Mouse (Mus musculus) spleen, embryonic (tissue): ENCODE results near the gene Lgi4.

ENCODE experiments used
- CTCF ChIA-PET: fragments of 350-600 bp; sonication (Branson Sonifier 250); formaldehyde crosslinking; loops from one replicate; lab custom pipeline; 2022; lab: Charles Lee

Lgi4 gene

GRCm38 (mm10) chr7:31059108-31059507, at the start of gene Lgi4:
TSS of gene Lgi4 (plus strand) at chr7:31059342.
- CTCF ChIA-PET, result interaction anchor here (0.7 to 1.2 kb wide), 3 partner anchors 38 to 936 kb away, joined by 4 to 6 read pairs (median 5); no protein-coding TSS in a partner anchor

DNA sequence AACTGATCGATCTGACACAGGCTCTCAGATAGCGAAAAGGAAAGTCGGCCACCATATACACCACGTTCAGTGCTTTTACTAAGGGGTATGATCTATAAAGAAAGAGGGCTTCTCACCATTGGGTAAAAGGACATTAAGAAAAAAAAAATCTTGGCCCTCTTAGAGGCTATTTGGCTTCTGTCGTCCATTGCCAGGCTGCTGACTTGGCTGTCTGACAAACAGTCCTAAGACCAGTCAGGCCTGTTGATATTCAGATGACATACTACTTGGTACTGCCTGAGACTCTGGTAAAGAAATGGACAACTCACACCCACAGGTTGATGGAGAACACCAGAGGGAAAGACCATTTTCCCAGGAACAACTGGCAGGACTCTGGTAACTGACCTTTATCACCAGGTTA, 46.2 kb upstream of the Lgi4 start:
- CTCF ChIA-PET, result no interaction called here

DNA sequence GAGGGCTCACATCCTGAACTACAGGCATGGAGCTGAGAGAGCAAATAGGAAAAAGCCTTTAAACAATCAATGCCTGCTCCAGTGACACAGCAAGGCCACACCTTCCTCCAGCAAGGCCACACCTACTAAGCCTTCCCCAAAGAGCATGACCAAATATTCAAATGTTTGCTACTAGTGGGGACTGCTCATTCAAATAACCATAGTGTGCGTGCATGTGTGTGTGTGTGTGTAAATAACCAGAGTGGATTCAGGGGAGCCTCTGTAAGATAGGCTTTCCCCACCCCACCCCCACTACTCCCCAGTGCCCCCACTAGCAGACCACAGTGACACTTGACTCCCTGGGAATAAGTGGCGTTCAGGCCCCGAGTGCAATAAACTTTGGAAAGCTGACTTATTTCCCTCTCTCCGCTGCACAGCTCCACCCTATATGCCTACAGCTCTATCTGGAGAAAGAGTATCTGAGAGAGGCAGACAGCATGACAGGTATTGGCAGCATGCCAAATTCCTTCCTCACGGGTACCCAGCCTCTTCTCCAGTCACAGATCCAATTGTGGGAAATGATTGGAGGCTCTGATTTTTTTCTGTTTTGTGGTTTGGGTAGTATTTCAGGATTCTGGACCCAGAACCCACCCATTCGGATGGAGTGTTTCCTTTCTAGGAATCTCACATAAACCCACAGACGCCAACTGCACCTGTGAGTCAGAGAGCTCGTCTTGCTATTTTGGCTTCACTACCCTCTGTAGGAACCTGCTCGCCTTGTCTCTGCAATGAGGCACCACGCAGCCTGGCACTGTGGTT, 41.8 kb upstream of the Lgi4 start:
- CTCF ChIA-PET, result interaction anchor here (0.6 kb wide), 1 partner anchor 25 kb away, joined by 8 read pairs; no protein-coding TSS in a partner anchor

- CTCF ChIA-PET, result no interaction called here
Measured at GRCm38 (mm10) chr7:31028609-31029008, 30.5 kb upstream of the Lgi4 start.

- CTCF ChIA-PET, result no interaction called here
Measured at GRCm38 (mm10) chr7:31030717-31031116, 28.4 kb upstream of the Lgi4 start.

- CTCF ChIA-PET, result interaction anchor here (0.5 to 0.6 kb wide), 2 partner anchors 46 to 400 kb away, joined by 6 to 10 read pairs; no protein-coding TSS in a partner anchor
Measured at GRCm38 (mm10) chr7:31031731-31032130, 27.4 kb upstream of the Lgi4 start.

DNA sequence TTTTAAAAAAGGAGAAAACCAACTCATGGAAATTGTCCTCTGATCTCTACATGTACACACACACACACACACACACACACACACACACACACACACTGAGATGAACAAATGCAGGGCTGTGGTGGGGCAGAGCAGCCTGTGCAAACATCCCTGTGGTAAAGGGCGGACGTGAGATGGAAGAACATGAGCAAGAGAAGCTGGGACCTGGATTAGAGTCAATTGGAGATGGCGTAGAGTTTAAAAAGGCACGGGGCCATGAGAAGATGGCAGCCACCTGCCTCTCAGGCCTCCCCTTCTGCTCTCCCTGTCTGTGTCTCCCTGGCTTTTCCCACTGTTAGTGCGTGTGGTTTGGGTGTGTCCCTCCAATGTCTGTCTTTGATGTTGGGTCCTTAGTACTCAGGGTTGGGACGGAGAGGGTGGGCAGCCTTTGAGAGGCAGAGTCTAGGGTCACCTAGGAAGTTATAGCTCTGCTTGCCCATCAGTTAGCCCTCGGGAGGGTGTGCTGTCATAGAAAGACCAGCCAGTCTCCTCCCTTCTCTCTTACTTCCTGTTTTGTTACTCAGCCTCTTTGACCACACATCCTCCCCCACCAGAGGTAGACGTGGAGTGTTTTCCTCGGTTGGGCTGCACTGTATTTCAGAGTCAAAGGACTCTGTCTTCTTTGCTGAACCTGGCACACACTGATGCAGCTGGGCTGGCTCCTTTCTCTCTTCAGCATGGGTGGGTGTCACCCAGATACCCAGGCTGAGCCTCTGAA, 25.6 kb upstream of the Lgi4 start:
- CTCF ChIA-PET, result interaction anchor here (0.7 kb wide), 1 partner anchor 33 kb away, joined by 10 read pairs; no protein-coding TSS in a partner anchor

- CTCF ChIA-PET, result interaction anchor here (0.7 kb wide), 1 partner anchor 980 kb away, joined by 6 read pairs; no protein-coding TSS in a partner anchor
Measured at GRCm38 (mm10) chr7:31034789-31035188, 24.4 kb upstream of the Lgi4 start.

DNA sequence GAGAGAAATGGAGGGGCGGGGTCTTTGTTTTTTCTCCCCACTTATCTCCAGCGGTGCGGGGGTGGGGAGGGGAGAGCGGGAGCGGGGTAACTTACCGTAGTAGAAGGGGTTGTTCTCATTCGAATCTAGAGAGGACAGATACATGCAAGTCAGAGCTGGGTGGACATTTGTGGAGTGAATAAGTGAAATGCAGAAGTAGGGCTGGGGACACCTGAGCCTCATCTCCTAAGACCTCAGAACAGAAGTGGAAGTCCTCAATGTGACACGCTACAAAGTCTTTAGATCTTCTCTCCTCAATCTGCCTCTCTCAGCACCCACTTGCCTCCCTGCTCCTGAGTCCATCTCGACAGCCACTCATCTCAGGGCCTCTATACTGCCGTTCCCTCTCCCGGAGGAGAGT, 23.9 kb upstream of the Lgi4 start:
- CTCF ChIA-PET, result no interaction called here

DNA sequence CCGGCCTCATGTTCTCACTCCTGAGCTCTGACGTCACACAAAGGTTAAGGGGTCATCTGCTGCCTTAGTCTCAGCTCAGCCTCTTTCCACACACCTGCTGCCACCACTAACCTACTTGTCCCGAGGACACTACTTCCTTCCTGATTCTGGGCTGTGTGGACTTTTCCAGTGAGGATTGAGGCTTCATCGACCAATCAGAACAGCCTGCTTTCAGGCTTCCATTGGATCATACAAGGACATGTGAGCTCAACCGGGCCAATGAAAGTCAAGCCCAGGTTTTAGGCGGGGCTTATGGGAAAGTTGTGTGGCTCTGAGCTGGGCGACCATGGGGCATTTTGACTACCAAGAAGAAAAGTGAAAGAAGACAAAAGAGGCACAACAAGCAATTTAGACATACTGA, 22.2 kb upstream of the Lgi4 start:
- CTCF ChIA-PET, result interaction anchor here (0.6 to 1.0 kb wide), 4 partner anchors 9 to 128 kb away, joined by 3 to 8 read pairs (median 4); no protein-coding TSS in a partner anchor

DNA sequence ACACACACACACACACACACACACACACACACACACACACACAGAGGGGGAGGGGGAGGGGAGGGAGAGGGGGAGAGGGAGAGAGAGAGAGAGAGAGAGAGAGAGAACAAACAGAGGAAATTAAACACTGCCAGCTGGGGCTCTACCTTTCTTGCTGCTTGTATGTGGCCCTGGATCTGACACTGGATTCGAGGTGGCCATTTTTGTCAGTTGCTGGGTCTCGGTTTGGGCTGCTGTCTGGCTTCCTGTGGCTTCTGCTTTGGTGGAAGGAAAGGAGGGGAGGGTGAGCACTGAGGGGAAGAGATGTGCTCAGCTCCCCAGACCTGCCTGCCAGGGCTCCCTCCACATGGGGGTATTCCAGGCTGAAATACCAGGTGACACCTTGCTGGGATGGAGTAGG, 21.5 kb upstream of the Lgi4 start:
- CTCF ChIA-PET, result interaction anchor here (0.6 to 1.0 kb wide), 4 partner anchors 8 to 133 kb away, joined by 3 to 6 read pairs (median 3); no protein-coding TSS in a partner anchor

DNA sequence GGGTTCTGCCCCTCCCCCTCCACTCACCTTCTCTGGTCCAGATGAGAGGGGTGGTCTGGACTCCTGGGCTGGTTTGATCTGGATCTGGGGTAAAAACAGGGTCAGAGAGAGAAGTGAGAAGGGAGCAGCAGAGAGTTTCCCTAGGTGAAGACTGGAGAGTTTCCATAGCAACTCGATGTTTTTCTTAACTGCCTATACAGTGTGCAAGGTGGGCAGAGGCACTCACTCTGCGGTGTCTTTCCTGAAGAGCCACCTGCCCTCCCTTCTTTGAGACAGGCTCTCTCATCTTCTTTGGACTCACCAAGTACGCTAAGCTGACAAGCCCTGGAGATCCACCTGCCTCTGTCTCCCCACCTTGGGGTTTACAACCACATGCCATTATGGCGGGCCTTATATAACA, 20.1 kb upstream of the Lgi4 start:
- CTCF ChIA-PET, result no interaction called here

- CTCF ChIA-PET, result interaction anchor here (0.7 kb wide), 1 partner anchor 132 kb away, joined by 3 read pairs; no protein-coding TSS in a partner anchor
Measured at GRCm38 (mm10) chr7:31040281-31041022, 18.7 kb upstream of the Lgi4 start.

- CTCF ChIA-PET, result no interaction called here
Measured at GRCm38 (mm10) chr7:31041023-31041407, 18.1 kb upstream of the Lgi4 start.

GRCm38 (mm10) chr7:31041662-31042315, 17.4 kb upstream of the Lgi4 start:
- CTCF ChIA-PET, result interaction anchor here (0.5 to 1.9 kb wide), 4 partner anchors 9 to 24 kb away, joined by 4 to 8 read pairs (median 6); partner anchors contain the start of gene Fxyd7

DNA sequence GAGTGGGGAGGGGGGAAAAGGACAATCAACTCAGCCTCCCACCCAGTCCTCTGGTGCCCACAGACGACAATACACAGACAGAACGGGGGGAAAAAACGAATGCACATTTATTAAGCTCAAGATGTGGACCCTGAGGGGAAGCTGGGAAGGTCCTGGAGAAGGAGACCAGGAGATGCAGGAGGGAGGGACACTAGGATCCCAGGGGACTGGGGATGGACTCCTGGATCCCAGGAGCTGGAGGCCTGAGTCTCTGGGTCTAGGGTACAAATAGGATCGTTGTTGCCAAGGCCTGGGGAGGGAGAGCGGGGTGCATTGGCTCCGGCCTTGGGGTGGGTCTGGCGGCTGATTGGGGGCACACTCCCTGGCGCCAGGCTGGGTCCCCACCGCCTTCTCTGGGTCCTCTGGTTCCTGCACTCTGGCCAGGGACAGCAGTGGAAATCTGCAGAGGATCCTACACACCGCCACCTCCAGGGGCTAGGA, 16.7 kb upstream of the Lgi4 start, which contains the start of gene Fxyd5:
TSS of gene Fxyd5 (minus strand) at position 51 of the 480 bp plus-strand sequence.
- CTCF ChIA-PET, result interaction anchor here (1.5 to 1.9 kb wide), 2 partner anchors 9 to 10 kb away, joined by 4 to 6 read pairs; partner anchors contain the start of gene Fxyd7

DNA sequence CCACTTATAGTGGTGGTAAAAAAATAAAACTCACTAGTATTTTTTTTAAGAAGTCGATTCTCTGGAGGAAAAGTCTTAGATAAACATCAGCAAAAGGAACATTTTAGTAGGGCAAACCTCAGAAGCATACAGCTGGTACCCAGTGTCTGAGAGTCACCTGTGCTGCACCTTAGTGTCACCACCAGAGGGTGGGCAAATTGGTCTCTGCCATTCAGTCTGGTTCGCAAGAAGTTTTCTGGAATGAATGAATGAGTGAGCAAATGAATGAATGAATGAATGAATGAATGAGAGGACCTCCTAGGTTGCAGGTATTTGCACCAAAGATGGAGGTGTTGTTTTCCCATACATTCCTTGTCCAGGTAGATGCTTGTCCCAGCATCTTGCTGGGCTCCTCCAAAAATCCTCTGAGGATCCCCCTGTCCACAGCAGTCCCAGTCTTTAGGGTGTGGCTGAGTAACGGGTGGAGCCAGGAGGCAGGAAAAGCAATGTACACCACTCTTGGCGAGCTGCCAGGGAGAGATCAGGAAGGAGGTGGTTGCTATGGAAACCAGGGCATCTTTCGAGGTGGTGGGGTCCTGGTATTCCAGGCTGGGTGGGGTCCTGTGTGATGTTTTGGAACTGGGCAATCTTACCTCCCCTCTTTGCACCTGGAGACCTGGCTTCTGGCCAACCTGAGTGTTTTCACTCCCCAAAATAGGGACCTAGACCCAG, 9.9 kb upstream of the Lgi4 start:
- CTCF ChIA-PET, result no interaction called here

DNA sequence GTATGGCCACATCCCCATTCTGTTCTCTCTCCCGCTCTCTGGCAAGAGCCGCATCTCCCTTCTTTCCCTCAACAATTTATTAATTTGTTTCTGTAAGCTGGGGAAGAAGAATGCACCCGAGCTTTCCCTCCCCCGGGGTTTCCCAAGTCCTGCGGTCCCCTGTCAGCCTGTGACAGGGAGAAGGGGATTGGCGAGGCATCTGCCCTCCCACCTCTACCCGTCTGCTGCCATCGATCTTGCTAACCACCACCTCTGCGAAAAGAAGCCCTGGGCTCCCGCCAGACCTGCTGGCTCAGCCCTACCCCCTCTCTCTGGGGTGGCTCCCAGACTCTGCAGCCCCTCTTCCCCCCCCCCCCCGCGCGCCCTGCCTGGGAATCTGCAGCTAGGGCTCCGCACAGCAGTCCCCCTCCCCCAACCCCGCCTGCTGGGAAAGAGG, 9.3 kb upstream of the Lgi4 start:
- CTCF ChIA-PET, result no interaction called here

DNA sequence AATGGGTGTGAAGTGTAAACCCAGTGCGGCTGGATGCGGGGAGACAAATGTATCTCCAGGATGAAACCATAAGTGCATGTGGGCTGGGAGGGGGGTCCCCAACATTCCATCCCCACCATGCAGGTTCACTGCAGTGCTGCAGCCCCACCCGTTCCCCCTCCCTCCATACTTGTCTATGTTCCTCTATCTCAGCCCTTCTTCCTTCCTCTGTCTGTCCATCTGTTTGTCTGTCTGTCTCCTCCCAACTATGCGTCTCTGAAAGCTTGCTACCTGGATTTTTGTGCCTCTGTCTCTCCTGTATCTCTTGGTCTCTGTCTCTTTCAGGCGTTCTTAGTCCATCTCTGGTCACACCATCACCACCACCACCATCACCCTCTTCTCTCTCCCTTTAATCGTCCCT, 8.7 kb upstream of the Lgi4 start:
- CTCF ChIA-PET, result interaction anchor here (0.6 to 1.8 kb wide), 2 partner anchors 8 to 1572 kb away, joined by 4 to 6 read pairs; partner anchors contain the start of gene Fxyd5
